Mouse (Mus musculus) G1E (cell line): ENCODE results near the gene Gm20219. TPM values are rescaled to one million over a fixed set of nuclear protein-coding genes. Genes with fewer than 3 reads are reported as not detected.

Source experiments
- ATAC-seq: 2 replicates; pipeline ENCODE4 v1.8.0; 2016; ENCODE audit warnings: mild to moderate bottlenecking; ENCODE audit not compliant: insufficient number of reproducible peaks, poor library complexity, low FRiP score, severe bottlenecking; ENCODE audit errors: extremely low read depth
- DNase-seq: peaks from one replicate; pipeline ENCODE4 v3.0.0; 2012; ENCODE audit warnings: low spot score
- H3K27me3 ChIP-seq: 2 replicates; pipeline ENCODE4 v1.6.1; 2012; ENCODE audit warnings: mild to moderate bottlenecking, low read length, inconsistent platforms; ENCODE audit not compliant: insufficient read depth
- H3K36me3 ChIP-seq: replicated peaks from 2 replicates; pipeline ENCODE3; 2012; ENCODE audit warnings: mild to moderate bottlenecking, inconsistent platforms
- H3K4me1 ChIP-seq: 2 replicates; pipeline ENCODE4 v1.6.1; 2012; ENCODE audit warnings: low read depth, low read length, inconsistent platforms, mixed read lengths; ENCODE audit not compliant: insufficient read depth
- H3K4me3 ChIP-seq: 2 replicates; pipeline ENCODE4 v1.5.1; 2012; ENCODE audit warnings: low read depth, mild to moderate bottlenecking, inconsistent platforms, low read length, moderate library complexity, mixed read lengths
- H3K9me3 ChIP-seq: replicated peaks from 2 replicates; pipeline ENCODE4 v1.6.1; 2012; ENCODE audit warnings: inconsistent platforms
- CTCF ChIP-seq: IDR thresholded peaks from 2 replicates; pipeline ENCODE4 v1.5.1; 2012; ENCODE audit warnings: low read depth, low read length, inconsistent platforms, mixed read lengths
- GATA1 ChIP-seq: IDR thresholded peaks from 2 replicates; pipeline ENCODE4 v1.6.1; 2012; ENCODE audit warnings: borderline replicate concordance, low read length, inconsistent platforms, mixed read lengths
- GATA2 ChIP-seq: IDR thresholded peaks from 2 replicates; pipeline ENCODE4 v1.6.1; 2012; ENCODE audit warnings: low read depth, low read length, inconsistent platforms, borderline replicate concordance
- POLR2AphosphoS5 ChIP-seq: IDR thresholded peaks from 2 replicates; pipeline ENCODE4 v1.6.1; 2012; ENCODE audit warnings: low read depth, low read length, inconsistent platforms; ENCODE audit not compliant: insufficient replicate concordance
- TAL1 ChIP-seq: conservative IDR thresholded peaks from 2 replicates; pipeline ENCODE4 v1.6.1; 2012; ENCODE audit warnings: low read depth, low read length, inconsistent platforms, mixed read lengths
- polyA plus RNA-seq: library from polyadenylated mRNA; stranded (reverse); fragments of >175 nt; gene quantifications from 2 replicates; pipeline ENCODE4 v1.2.3, GENCODE M21; 2012
- total RNA-seq, 2 experiments: library from RNA; stranded (forward) in 1 of 2; stranded (reverse) in 1 of 2; fragments of 200-1000 nt in 1 of 2; fragments of >200 nt in 1 of 2; fragmentation: Nextera tagmentation in 1 of 2; gene quantifications; 2 replicates each; pipeline ENCODE4 v1.2.3; 2014 to 2017

Gm20219 gene
- total and polyA plus RNA-seq, 3 experiments, result 0.38 to 4.4 (median 1.0) TPM

DNA sequence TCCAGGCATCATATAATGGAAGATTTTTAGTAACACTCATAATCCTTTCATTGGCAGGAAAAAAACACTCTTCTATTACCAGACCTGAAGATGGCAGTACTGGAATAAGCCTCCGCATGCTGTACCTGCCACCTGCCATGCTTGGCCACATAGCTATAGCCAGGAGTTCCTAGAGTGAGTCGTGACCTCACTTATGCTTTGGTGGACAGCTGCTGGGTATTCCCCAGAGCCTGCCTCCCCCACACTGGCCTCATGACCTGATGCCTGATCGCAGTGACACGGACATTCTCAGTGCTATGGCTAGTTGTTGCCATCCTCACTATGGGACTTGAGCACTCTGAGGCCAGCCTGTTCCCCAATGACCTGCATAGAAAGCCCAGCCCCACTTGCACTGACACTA lies 16.1 kb upstream of the Gm20219 start:
- ATAC-seq (no peak), DNase-seq (no peak)
- no peaks in the 10 kb centered on the region for H3K9me3 ChIP-seq
- H3K36me3 ChIP-seq, result peaks cover 99% of the 10 kb centered on the region
- TF ChIP-seq CTCF, result no peak
- no peak for TF ChIP-seq GATA1
- no peak for TF ChIP-seq TAL1
- no peak for TF ChIP-seq POLR2AphosphoS5
- TF ChIP-seq GATA2, result no peak
- H3K27me3 ChIP-seq, result no peaks in the 10 kb centered on the region; the same call in 1 of the 2 replicates
- H3K4me1 ChIP-seq, result peaks cover 32% of the 10 kb centered on the region
- H3K4me3 ChIP-seq, result no peak overlapping the region

GRCm38 (mm10) chr17:56567370-56567769 lies 13.2 kb upstream of the Gm20219 start:
- ATAC-seq, result no peak
- Histone ChIP-seq H3K36me3 (peaks cover 100% of the 10 kb centered on the region), H3K9me3 (no peaks in the 10 kb centered on the region), H3K4me3 (no peak overlapping the region), H3K27me3 (no peaks in the 10 kb centered on the region; the same call in 1 of the 2 replicates), H3K4me1 (peaks cover 30% of the 10 kb centered on the region)
- no peak for DNase-seq
- TF ChIP-seq TAL1, result no peak
- no peak for TF ChIP-seq GATA1
- TF ChIP-seq POLR2AphosphoS5, result no peak
- no peak; the same call in 1 of the 2 replicates for TF ChIP-seq CTCF
- TF ChIP-seq GATA2, result no peak

DNA sequence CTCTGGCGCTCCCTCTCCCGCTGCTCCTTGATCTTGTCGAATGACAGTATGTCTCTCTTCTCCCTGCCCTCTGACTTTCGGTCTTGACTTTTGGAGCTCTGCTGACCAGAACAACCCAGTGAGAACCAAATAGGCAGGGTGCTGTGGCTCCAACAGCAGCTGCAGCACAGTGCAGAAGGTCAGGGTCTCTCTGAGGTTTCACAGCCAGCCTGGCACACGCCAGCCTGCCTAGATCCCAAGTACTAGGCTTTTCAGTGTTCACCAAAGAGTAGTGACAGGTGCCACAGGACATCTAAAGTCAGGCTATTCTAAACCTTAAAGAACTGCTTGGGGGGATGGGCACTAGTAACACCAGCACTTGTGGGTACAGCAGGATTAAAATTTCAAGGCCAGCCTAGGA lies 12.7 kb upstream of the Gm20219 start:
- TF ChIP-seq GATA1 (no peak), GATA2 (no peak), TAL1 (no peak), POLR2AphosphoS5 (no peak), CTCF (no peak)
- no peaks in the 10 kb centered on the region for H3K9me3 ChIP-seq
- H3K4me3 ChIP-seq, result no peak overlapping the region
- peaks cover 33% of the 10 kb centered on the region for H3K4me1 ChIP-seq
- H3K36me3 ChIP-seq, result peaks cover 100% of the 10 kb centered on the region
- ATAC-seq (no peak), DNase-seq (no peak)
- H3K27me3 ChIP-seq, result no peaks in the 10 kb centered on the region; the same call in 1 of the 2 replicates

DNA sequence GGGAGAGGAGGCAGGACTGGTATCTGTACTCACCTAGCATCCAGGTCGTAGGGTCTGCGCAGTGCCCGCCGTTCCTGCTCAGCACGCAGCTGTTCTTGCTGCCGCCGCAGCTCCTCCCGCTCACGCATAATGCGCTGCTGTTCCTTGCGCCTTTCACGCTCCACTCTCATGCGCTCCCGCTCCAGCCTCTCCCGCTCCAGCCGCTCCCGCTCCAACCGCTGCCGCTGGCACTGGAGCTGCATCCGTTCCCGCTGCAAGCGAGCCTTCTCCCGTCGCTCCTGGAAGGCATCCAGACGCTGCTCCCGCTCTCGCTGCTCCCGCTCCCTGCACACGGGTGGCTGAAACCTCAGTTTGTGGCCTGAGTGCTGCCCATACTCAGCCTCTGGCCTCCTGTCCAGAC lies 12.1 kb upstream of the Gm20219 start:
- Histone ChIP-seq H3K4me1 (peaks cover 32% of the 10 kb centered on the region), H3K9me3 (no peaks in the 10 kb centered on the region), H3K36me3 (peaks cover 100% of the 10 kb centered on the region), H3K4me3 (no peak overlapping the region), H3K27me3 (no peaks in the 10 kb centered on the region; the same call in 1 of the 2 replicates)
- TF ChIP-seq GATA2 (no peak), POLR2AphosphoS5 (no peak), GATA1 (no peak), TAL1 (no peak), CTCF (no peak)
- ATAC-seq, result no peak
- DNase-seq, result no peak

DNA sequence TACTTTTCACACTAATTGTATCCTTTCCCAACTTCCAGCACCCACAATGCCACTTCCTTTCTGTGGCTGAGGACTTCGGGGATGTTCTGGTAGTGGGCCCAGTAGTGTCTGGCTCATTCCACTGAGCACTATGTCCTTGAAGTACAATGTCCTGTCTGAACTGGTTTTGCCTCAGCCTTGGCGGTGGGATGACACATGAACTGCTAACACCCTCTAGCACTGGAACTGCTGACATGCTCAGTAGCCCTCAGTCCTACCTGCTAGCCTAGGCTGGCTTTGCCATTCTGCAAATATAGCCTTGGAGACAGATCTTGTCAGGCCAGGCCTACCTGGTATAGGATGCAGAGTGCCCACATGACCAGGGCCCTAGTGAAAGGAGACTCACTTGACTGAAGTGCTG lies 7.7 kb upstream of the Gm20219 start:
- ATAC-seq (no peak), DNase-seq (no peak)
- no peaks in the 10 kb centered on the region; the same call in 1 of the 2 replicates for H3K27me3 ChIP-seq
- H3K36me3 ChIP-seq, result peaks cover 89% of the 10 kb centered on the region
- H3K4me3 ChIP-seq, result no peak overlapping the region
- H3K9me3 ChIP-seq, result no peaks in the 10 kb centered on the region
- no peak for TF ChIP-seq CTCF
- TF ChIP-seq GATA1, result no peak
- no peak for TF ChIP-seq POLR2AphosphoS5
- TF ChIP-seq GATA2, result no peak
- TF ChIP-seq TAL1, result no peak
- H3K4me1 ChIP-seq, result peaks cover 22% of the 10 kb centered on the region

- no peak for DNase-seq
- H3K36me3 ChIP-seq, result peaks cover 79% of the 10 kb centered on the region
These were observed 5.9 kb upstream of the Gm20219 start for GRCm38 (mm10) chr17:56560131-56560530.

DNA sequence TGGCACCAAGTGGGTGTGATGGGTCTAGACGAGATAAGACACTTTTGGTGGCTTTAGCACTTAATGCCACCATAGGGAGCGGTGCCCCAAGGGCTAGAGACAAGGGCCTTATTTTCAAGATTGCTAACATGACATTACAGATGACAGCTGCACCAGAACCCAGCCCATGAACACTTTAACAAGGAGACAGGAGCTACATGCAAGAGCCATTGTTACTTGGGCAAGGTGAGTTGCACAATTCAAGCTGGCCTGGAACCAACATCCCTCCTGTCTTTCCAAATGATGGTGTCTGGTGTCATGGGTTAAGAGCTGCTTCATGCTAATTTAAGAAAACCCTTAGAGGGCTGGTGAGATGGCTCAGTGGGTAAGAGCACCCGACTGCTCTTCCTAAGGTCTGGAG lies 5.2 kb upstream of the Gm20219 start:
- ATAC-seq (no peak), DNase-seq (no peak)
- Histone ChIP-seq H3K27me3 (no peaks in the 10 kb centered on the region), H3K9me3 (no peaks in the 10 kb centered on the region), H3K36me3 (peaks cover 74% of the 10 kb centered on the region), H3K4me1 (peaks cover 18% of the 10 kb centered on the region), H3K4me3 (no peak overlapping the region)
- no peak for TF ChIP-seq GATA1
- TF ChIP-seq GATA2, result no peak
- TF ChIP-seq TAL1, result no peak
- no peak for TF ChIP-seq POLR2AphosphoS5
- no peak for TF ChIP-seq CTCF

More at GRCm38 (mm10) chr17:56560131-56560530, 5.9 kb upstream of the Gm20219 start:
- no peak for TF ChIP-seq GATA1
- TF ChIP-seq POLR2AphosphoS5, result no peak
- no peak for TF ChIP-seq CTCF
- no peak for TF ChIP-seq TAL1
- Histone ChIP-seq H3K27me3 (no peaks in the 10 kb centered on the region), H3K4me1 (peaks cover 18% of the 10 kb centered on the region), H3K4me3 (no peak overlapping the region), H3K9me3 (no peaks in the 10 kb centered on the region)
- ATAC-seq, result no peak
